ENCODE assay signal across 10 mouse cellular contexts in genomic region chr11:114478736-114479135, GRCm38 (mm10).
A peak's percentile ranks its signal among the peaks of the same experiment; 100 is the strongest.
DNase-seq lines count a peak whose midpoint lies in the region; ATAC-seq and TF ChIP-seq lines count a peak whose summit lies in the region.
"Had no signal": no experiment of that assay in that cellular context is flagged by ENCODE, and none has a peak within 500 bp of the region (broad histone marks: within the 10 kb centered on the region; RNA-seq: fewer than 3 reads in every experiment).

No protein-coding gene starts in this region.

- H3K4me2 ChIP-seq in midbrain, embryonic 12.5 days (replicated peaks) = no peak overlapping the region; the same call in 1 of the 2 replicates
- H3K4me2 ChIP-seq in midbrain, embryonic 16.5 days (ENCODE audit: low read length) = no peak overlapping the region
- peak overlapping the region; percentile 24 for H3K4me2 ChIP-seq in limb, embryonic 12.5 days

- H3K36me3 ChIP-seq in midbrain, embryonic 12.5 days = no peaks in the 10 kb centered on the region
- H3K36me3 ChIP-seq in midbrain, embryonic 16.5 days (ENCODE audit: control insufficient read depth, insufficient read depth, low read length) = no peaks in the 10 kb centered on the region
- H3K36me3 ChIP-seq in limb, embryonic 12.5 days = no peaks in the 10 kb centered on the region

- DNase-seq in gastrocnemius, adult 2 months = no peak
- DNase-seq in gastrocnemius, postnatal 25 days = no peak
- no peak for DNase-seq in frontal cortex, adult 2 months (ENCODE audit: extremely low spot score in 1 of 2, low spot score in 1 of 2)
- no peak for DNase-seq in cerebellum, postnatal 4 days (ENCODE audit: low spot score in 2 of 2)
- no peak for DNase-seq in kidney, postnatal 10 days
- DNase-seq: cerebellum, adult 11-12 months; right cerebral cortex, postnatal 25 days had no signal

- 17% methylated on average over 7 of the region's 7 CpGs for WGBS in midbrain, embryonic 12.5 days
- WGBS in midbrain, embryonic 16.5 days = 20% methylated on average over 7 of the region's 7 CpGs
- 7% methylated on average over 7 of the region's 7 CpGs for WGBS in limb, embryonic 12.5 days

- H3K4me3 ChIP-seq in gastrocnemius, adult 2 months = peak overlapping the region; percentile 26
- no peak overlapping the region for H3K4me3 ChIP-seq in midbrain, embryonic 12.5 days
- no peak overlapping the region for H3K4me3 ChIP-seq in midbrain, embryonic 16.5 days (ENCODE audit: low read depth, low read length)
- H3K4me3 ChIP-seq in limb, embryonic 12.5 days (replicated peaks) = no peak overlapping the region

- intact Hi-C loops in gastrocnemius, adult 2 months (cut with DNase I) = no loop called here

- H3K27me3 ChIP-seq in midbrain, embryonic 12.5 days = peaks cover 24% of the 10 kb centered on the region
- no peaks in the 10 kb centered on the region for H3K27me3 ChIP-seq in midbrain, embryonic 16.5 days (ENCODE audit: control insufficient read depth, insufficient read depth, low read depth, low read length)
- peaks cover 47% of the 10 kb centered on the region for H3K27me3 ChIP-seq in limb, embryonic 12.5 days

- peaks cover 19% of the 10 kb centered on the region for H3K4me1 ChIP-seq in midbrain, embryonic 12.5 days
- peaks cover 8% of the 10 kb centered on the region; the same call in 1 of the 2 replicates for H3K4me1 ChIP-seq in midbrain, embryonic 16.5 days (ENCODE audit: control insufficient read depth, insufficient read depth, low read length)
- peaks cover 22% of the 10 kb centered on the region for H3K4me1 ChIP-seq in limb, embryonic 12.5 days (replicated peaks)

- no peak overlapping the region for H3K9ac ChIP-seq in midbrain, embryonic 12.5 days (replicated peaks)
- H3K9ac ChIP-seq in midbrain, embryonic 16.5 days (ENCODE audit: low read depth, low read length) = no peak overlapping the region
- H3K9ac ChIP-seq in limb, embryonic 12.5 days (replicated peaks) = no peak overlapping the region

- no peaks in the 10 kb centered on the region for H3K9me3 ChIP-seq in midbrain, embryonic 12.5 days
- no peaks in the 10 kb centered on the region for H3K9me3 ChIP-seq in midbrain, embryonic 16.5 days (replicated peaks; ENCODE audit: control insufficient read depth, low read length, poor library complexity, severe bottlenecking)
- no peaks in the 10 kb centered on the region for H3K9me3 ChIP-seq in limb, embryonic 12.5 days

- H3K27ac ChIP-seq in gastrocnemius, adult 2 months = no peak overlapping the region
- no peak overlapping the region for H3K27ac ChIP-seq in midbrain, embryonic 12.5 days (replicated peaks)
- no peak overlapping the region for H3K27ac ChIP-seq in midbrain, embryonic 16.5 days (ENCODE audit: low read length)
- H3K27ac ChIP-seq in limb, embryonic 12.5 days = peak overlapping the region; percentile 71

- ATAC-seq in midbrain, embryonic 12.5 days (ENCODE audit: low FRiP score, low read depth) = 0 out of 2 replicates have a peak, but pooled peaks have one; percentile 16
- no peak for ATAC-seq in midbrain, embryonic 16.5 days
- no peak for ATAC-seq in limb, embryonic 12.5 days (ENCODE audit: insufficient number of reproducible peaks, insufficient read depth, low FRiP score, low TSS enrichment, low read depth)

- TF ChIP-seq CTCF in gastrocnemius, adult 2 months (IDR thresholded peaks at IDR 0.05) = no peak
